Mouse (Mus musculus) midbrain, postnatal 0 days (tissue): Measurements from ENCODE around the gene Rreb1. TPM values are rescaled to one million over a fixed set of nuclear protein-coding genes. Genes with fewer than 3 reads are reported as not detected.

ENCODE experiments used
- ATAC-seq: fragments of 200-750 bp; cut with Nextera tagmentation; 2 replicates; pipeline ENCODE4 v1.8.0; 2017; ENCODE audit warnings: moderate number of reproducible peaks, mild to moderate bottlenecking, moderate TSS enrichment, moderate library complexity; ENCODE audit not compliant: low FRiP score
- DNase-seq: peaks from one replicate; pipeline ENCODE4 v3.0.0-alpha.2; 2015; ENCODE audit warnings: low spot score
- H3K27ac ChIP-seq: fragments of 300-500 bp; sonication (generic); 2 replicates; pipeline ENCODE4 v1.5.1; 2014; ENCODE audit warnings: low read depth, mild to moderate bottlenecking, low read length, mixed read lengths
- H3K27me3 ChIP-seq: fragments of 300-500 bp; sonication (generic); 2 replicates; pipeline ENCODE4 v1.6.1; 2014; ENCODE audit warnings: low read length, control low read depth, mixed read lengths; ENCODE audit not compliant: insufficient read depth
- H3K36me3 ChIP-seq: fragments of 300-500 bp; sonication (generic); 2 replicates; pipeline ENCODE4 v1.6.1; 2014; ENCODE audit warnings: low read length, control low read depth, mixed read lengths; ENCODE audit not compliant: insufficient read depth
- H3K4me1 ChIP-seq: fragments of 300-500 bp; sonication (generic); 2 replicates; pipeline ENCODE4 v1.6.1; 2014; ENCODE audit warnings: mild to moderate bottlenecking, control low read depth, antibody characterized with exemption, low read length, mixed read lengths; ENCODE audit not compliant: insufficient read depth
- H3K4me2 ChIP-seq: fragments of 300-500 bp; sonication (generic); 2 replicates; pipeline ENCODE4 v1.6.1; 2014; ENCODE audit warnings: low read depth, mild to moderate bottlenecking, low read length, mixed read lengths; ENCODE audit not compliant: poor library complexity, severe bottlenecking
- H3K4me3 ChIP-seq: fragments of 300-500 bp; sonication (generic); 2 replicates; pipeline ENCODE4 v1.5.1; 2014; ENCODE audit warnings: low read depth, mild to moderate bottlenecking, low read length, moderate library complexity
- H3K9ac ChIP-seq: fragments of 300-500 bp; sonication (generic); replicated peaks from 2 replicates; pipeline ENCODE4 v1.6.1; 2014; ENCODE audit warnings: mild to moderate bottlenecking, low read length, moderate library complexity, mixed read lengths; ENCODE audit not compliant: poor library complexity, severe bottlenecking
- H3K9me3 ChIP-seq: fragments of 300-500 bp; sonication (generic); 2 replicates; pipeline ENCODE4 v1.6.1; 2016; ENCODE audit warnings: low read length, control low read depth
- CTCF ChIP-seq: IDR thresholded peaks from 2 replicates; pipeline ENCODE4 v1.5.1; 2016; ENCODE audit warnings: antibody characterized with exemption, mild to moderate bottlenecking
- WGBS: fragments of 180-500 bp; shearing (Covaris S2); extraction: QIAGEN DNeasy Blood & Tissue Kit; methylation state at CpG from one replicate; pipeline ENCODE4 v1.1.7; 2014; 5-methylcytosine and 5-hydroxymethylcytosine counted together
- polyA plus RNA-seq: library from polyadenylated mRNA; unstranded; fragments of >200 nt; fragmentation: Nextera tagmentation; extraction: Ambion mirVana; gene quantifications from 2 replicates; pipeline ENCODE4 v1.2.1, GENCODE M21; 2015
- total RNA-seq: library from RNA; depleted of rRNA; stranded (reverse); fragments of >200 nt; gene quantifications from 2 replicates; pipeline ENCODE4 v1.2.3, GENCODE M21; 2014

Rreb1 gene
- total and polyA plus RNA-seq, 2 experiments from 2014 or later = 2.0 to 4.3 TPM

GRCm38 (mm10) chr13:37777351-37778146 lies 651 bp upstream of the Rreb1 start:
- Histone ChIP-seq H3K4me1 (peaks cover 6% of the 10 kb centered on the region; the same call in 1 of the 2 replicates), H3K36me3 (no peaks in the 10 kb centered on the region), H3K9ac (peak overlapping the region; percentile 52), H3K9me3 (no peaks in the 10 kb centered on the region), H3K27me3 (peaks cover 3% of the 10 kb centered on the region), H3K27ac (no peak overlapping the region), H3K4me3 (peak overlapping the region; percentile 61), H3K4me2 (peak overlapping the region; percentile 100)
- 0 out of 2 replicates have a peak, but pooled peaks have one; percentile 24 for ATAC-seq
- DNase-seq = no peak
- no peak for TF ChIP-seq CTCF
- WGBS = 23% methylated on average over 25 of the region's 25 CpGs

GRCm38 (mm10) chr13:37778594-37779231 lies 513 bp downstream of the Rreb1 start:
- Histone ChIP-seq H3K27ac (peak overlapping the region; percentile 38), H3K9ac (peak overlapping the region; percentile 52), H3K9me3 (no peaks in the 10 kb centered on the region), H3K27me3 (peaks cover 3% of the 10 kb centered on the region), H3K36me3 (no peaks in the 10 kb centered on the region), H3K4me1 (peaks cover 6% of the 10 kb centered on the region; the same call in 1 of the 2 replicates), H3K4me3 (peak overlapping the region; percentile 61), H3K4me2 (peak overlapping the region; percentile 100)
- DNase-seq (peak; percentile 76), ATAC-seq (peak; percentile 79)
- TF ChIP-seq CTCF = no peak
- WGBS = under 1% methylated on average over 29 of the region's 33 CpGs

- peaks cover 6% of the 10 kb centered on the region; the same call in 1 of the 2 replicates for H3K4me1 ChIP-seq
- no peaks in the 10 kb centered on the region for H3K9me3 ChIP-seq
- peak overlapping the region; percentile 100 for H3K4me2 ChIP-seq
- no peak for DNase-seq
- no peak overlapping the region for H3K9ac ChIP-seq
- H3K27ac ChIP-seq = no peak overlapping the region
- no peak for TF ChIP-seq CTCF
- peak overlapping the region; percentile 61 for H3K4me3 ChIP-seq
- WGBS = 3% methylated on average over 9 of the region's 9 CpGs
- H3K27me3 ChIP-seq = peaks cover 3% of the 10 kb centered on the region
- no peak; the same call in 1 of the 2 replicates for ATAC-seq
- H3K36me3 ChIP-seq = no peaks in the 10 kb centered on the region
Observed at GRCm38 (mm10) chr13:37779251-37779667, 1.1 kb downstream of the Rreb1 start.

- ATAC-seq (no peak), DNase-seq (no peak)
- 77% methylated on average over 2 of the region's 2 CpGs for WGBS
- H3K4me3 ChIP-seq = no peak overlapping the region
- no peaks in the 10 kb centered on the region for H3K36me3 ChIP-seq
- no peak overlapping the region for H3K27ac ChIP-seq
- H3K4me2 ChIP-seq = no peak overlapping the region
- H3K4me1 ChIP-seq = peaks cover 6% of the 10 kb centered on the region; the same call in 1 of the 2 replicates
- no peak overlapping the region for H3K9ac ChIP-seq
- no peak for TF ChIP-seq CTCF
- H3K27me3 ChIP-seq = peaks cover 3% of the 10 kb centered on the region
- H3K9me3 ChIP-seq = no peaks in the 10 kb centered on the region
Observed at GRCm38 (mm10) chr13:37781557-37781956, 3.4 kb downstream of the Rreb1 start.

- 85% methylated on average over 6 of the region's 6 CpGs for whole genome bisulfite sequencing
Observed at GRCm38 (mm10) chr13:37782144-37782543, 3.9 kb downstream of the Rreb1 start.

GRCm38 (mm10) chr13:37783676-37784075 lies 5.5 kb downstream of the Rreb1 start:
- Histone ChIP-seq H3K4me1 (peaks cover 6% of the 10 kb centered on the region; the same call in 1 of the 2 replicates), H3K36me3 (no peaks in the 10 kb centered on the region), H3K27me3 (peaks cover 3% of the 10 kb centered on the region; the same call in 1 of the 2 replicates), H3K9ac (no peak overlapping the region), H3K4me2 (no peak overlapping the region), H3K9me3 (no peaks in the 10 kb centered on the region), H3K4me3 (no peak overlapping the region), H3K27ac (no peak overlapping the region)
- TF ChIP-seq CTCF = no peak
- DNase-seq (no peak), ATAC-seq (no peak)
- 92% methylated on average over 6 of the region's 6 CpGs for WGBS

More at GRCm38 (mm10) chr13:37782144-37782543, 3.9 kb downstream of the Rreb1 start:
- ATAC-seq = no peak
- no peak for DNase-seq
- no peak overlapping the region for H3K9ac ChIP-seq
- H3K27ac ChIP-seq = no peak overlapping the region
- peaks cover 3% of the 10 kb centered on the region for H3K27me3 ChIP-seq
- H3K4me2 ChIP-seq = no peak overlapping the region
- TF ChIP-seq CTCF = no peak
- no peaks in the 10 kb centered on the region for H3K36me3 ChIP-seq
- no peak overlapping the region for H3K4me3 ChIP-seq
- no peaks in the 10 kb centered on the region for H3K9me3 ChIP-seq
- H3K4me1 ChIP-seq = peaks cover 6% of the 10 kb centered on the region; the same call in 1 of the 2 replicates
